Mouse (Mus musculus): ENCODE measurements around the gene Gdnf. TPM values are rescaled to one million over a fixed set of nuclear protein-coding genes. Genes with fewer than 3 reads are reported as not detected.

Gdnf gene
- 1.3 TPM in 2 replicates for polyA plus RNA-seq (2015; fragmentation: Nextera tagmentation; extraction: Ambion mirVana)

DNA sequence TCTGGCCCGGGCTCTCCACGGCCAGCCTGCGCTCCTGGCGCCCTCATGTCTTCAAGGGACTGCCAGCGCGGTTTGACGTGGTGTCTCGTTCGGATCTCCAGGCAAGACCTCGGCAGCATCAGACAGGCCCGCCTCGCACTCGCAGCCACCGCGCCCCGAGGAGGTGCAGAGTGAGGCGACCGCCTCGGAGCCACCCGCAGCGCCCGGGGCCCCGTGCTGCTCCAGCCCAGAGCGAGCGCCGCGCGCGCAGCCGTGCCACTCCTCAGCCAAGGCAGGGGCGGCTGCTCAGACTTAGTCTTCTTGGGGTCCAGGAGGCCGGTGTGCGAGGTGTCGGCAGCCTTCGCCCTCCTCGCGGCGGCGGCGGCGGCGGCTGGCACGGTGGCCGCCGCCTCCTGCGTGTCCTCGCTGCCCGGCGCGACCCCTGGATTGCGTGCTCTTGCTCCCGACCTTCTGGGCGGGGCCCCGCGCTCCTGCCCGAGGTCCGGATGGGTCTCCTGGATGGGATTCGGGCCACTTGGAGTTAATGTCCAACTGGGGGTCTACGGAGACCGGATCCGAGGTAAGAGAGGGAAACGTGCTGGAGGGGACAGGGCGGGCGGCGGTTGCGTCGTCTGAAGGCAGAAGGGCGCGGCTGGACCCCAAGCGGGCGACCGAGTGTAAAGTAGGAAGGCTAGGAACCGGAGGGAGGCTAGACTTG lies at the start of gene Gdnf:
Gdnf (plus strand) TSS at position 291 of the 697 bp plus-strand sequence.
- H3K4me3 ChIP-seq (ENCODE audit: low read depth, low read length): peak within 1 kb of the TSS; percentile 65
- WGBS: under 1% methylated on average over 73 of the region's 73 CpGs
- peak within 1 kb of the TSS; percentile 64 for H3K9ac ChIP-seq (ENCODE audit: low read depth, low read length)
- no peaks in the 10 kb centered on the region for H3K9me3 ChIP-seq (ENCODE audit: control insufficient read depth)
- no peak for TF ChIP-seq CTCF (IDR thresholded peaks at IDR 0.05; ENCODE audit: low read depth)
- H3K4me1 ChIP-seq (replicated peaks; ENCODE audit: control insufficient read depth, insufficient read depth, low read length): no peaks in the 10 kb centered on the region
- H3K27me3 ChIP-seq (replicated peaks; ENCODE audit: control insufficient read depth, insufficient read depth, low read length): peaks cover 70% of the 10 kb centered on the region
- H3K36me3 ChIP-seq (ENCODE audit: control insufficient read depth, insufficient read depth): no peaks in the 10 kb centered on the region
- H3K27ac ChIP-seq (ENCODE audit: low read depth, low read length): peak within 1 kb of the TSS; percentile 50
- no peak for ATAC-seq
- H3K4me2 ChIP-seq (replicated peaks; ENCODE audit: low read depth): peak within 1 kb of the TSS; percentile 77

DNA sequence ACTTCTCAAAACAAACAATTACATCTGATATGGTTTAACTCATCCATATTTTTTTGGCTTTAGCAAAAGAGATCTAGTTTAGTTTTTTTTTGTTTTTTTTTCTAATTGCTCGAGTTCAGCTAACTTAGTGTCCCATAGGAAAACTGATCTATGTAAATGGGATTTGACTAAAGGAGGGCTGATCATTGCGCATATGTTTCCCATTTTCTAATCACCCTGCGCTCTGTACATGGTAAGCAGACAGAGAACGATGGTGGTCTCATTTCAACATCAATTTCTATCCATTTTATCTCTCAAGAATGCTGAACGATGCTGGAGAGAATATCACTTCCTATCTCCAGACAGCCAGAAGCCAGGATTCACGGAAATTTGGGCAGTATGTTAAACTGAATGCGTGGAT lies 43.5 kb upstream of the Gdnf start:
- ATAC-seq: no peak

DNA sequence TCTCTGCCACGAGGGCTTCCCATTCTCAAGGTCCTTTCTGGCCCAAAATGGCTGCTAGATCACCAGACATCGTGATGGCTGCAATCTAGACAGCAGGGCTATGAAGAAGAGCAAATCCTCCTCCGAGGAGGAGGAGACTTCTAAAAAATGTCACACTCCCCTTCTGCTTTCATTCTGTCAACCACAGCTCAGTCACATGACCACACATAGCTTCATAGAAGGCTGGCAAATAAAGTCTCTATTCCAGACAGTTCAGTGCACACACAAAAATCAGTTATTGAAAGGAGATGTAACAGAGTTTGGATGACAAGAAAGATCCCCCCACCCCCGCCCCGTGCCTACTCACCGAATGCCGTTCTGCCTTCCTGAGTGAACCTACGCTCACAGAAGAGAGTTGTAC lies 37.7 kb upstream of the Gdnf start:
- Histone ChIP-seq H3K27ac (ENCODE audit: low read depth, low read length) (no peak overlapping the region), H3K4me3 (ENCODE audit: low read depth, low read length) (no peak overlapping the region), H3K9ac (ENCODE audit: low read depth, low read length) (no peak overlapping the region), H3K4me2 (replicated peaks; ENCODE audit: low read depth) (no peak overlapping the region), H3K9me3 (ENCODE audit: control insufficient read depth) (no peaks in the 10 kb centered on the region), H3K27me3 (replicated peaks; ENCODE audit: control insufficient read depth, insufficient read depth, low read length) (no peaks in the 10 kb centered on the region), H3K36me3 (ENCODE audit: control insufficient read depth, insufficient read depth) (no peaks in the 10 kb centered on the region), H3K4me1 (replicated peaks; ENCODE audit: control insufficient read depth, insufficient read depth, low read length) (no peaks in the 10 kb centered on the region)
- TF ChIP-seq CTCF (IDR thresholded peaks at IDR 0.05; ENCODE audit: low read depth): no peak
- 90% methylated on average over 8 of the region's 8 CpGs for WGBS
- ATAC-seq: no peak

More for the DNA sequence above, 43.5 kb upstream of the Gdnf start:
- TF ChIP-seq CTCF (IDR thresholded peaks at IDR 0.05; ENCODE audit: low read depth): no peak
- no peak overlapping the region for H3K4me3 ChIP-seq (ENCODE audit: low read depth, low read length)
- H3K9me3 ChIP-seq (ENCODE audit: control insufficient read depth): no peaks in the 10 kb centered on the region
- 88% methylated on average over 7 of the region's 7 CpGs for WGBS
- H3K4me1 ChIP-seq (replicated peaks; ENCODE audit: control insufficient read depth, insufficient read depth, low read length): no peaks in the 10 kb centered on the region
- no peak overlapping the region for H3K9ac ChIP-seq (ENCODE audit: low read depth, low read length)
- H3K36me3 ChIP-seq (ENCODE audit: control insufficient read depth, insufficient read depth): no peaks in the 10 kb centered on the region
- no peak overlapping the region for H3K4me2 ChIP-seq (replicated peaks; ENCODE audit: low read depth)
- H3K27ac ChIP-seq (ENCODE audit: low read depth, low read length): no peak overlapping the region
- no peaks in the 10 kb centered on the region for H3K27me3 ChIP-seq (replicated peaks; ENCODE audit: control insufficient read depth, insufficient read depth, low read length)

DNA sequence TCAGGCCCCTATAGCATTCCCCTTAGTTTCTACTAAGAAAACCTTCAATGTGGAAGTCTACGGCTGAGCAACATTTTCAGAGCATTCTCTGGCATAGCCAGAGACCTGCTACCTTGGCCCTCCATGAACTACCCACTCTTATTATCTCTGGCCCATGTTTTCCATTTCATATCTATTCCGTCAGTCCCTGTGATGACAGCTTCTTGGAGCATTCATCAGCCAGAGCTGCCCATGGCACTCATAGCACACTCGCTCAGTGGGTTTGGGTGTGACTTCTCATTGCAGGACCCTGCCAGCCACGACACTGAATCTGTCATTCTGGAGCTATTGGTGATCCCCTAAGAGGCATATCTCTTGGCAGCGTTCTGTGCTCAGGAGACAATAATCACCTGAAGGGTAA lies 29.1 kb upstream of the Gdnf start:
- no peak overlapping the region for H3K4me2 ChIP-seq (replicated peaks; ENCODE audit: low read depth)
- no peak overlapping the region for H3K4me3 ChIP-seq (ENCODE audit: low read depth, low read length)
- no peaks in the 10 kb centered on the region for H3K27me3 ChIP-seq (replicated peaks; ENCODE audit: control insufficient read depth, insufficient read depth, low read length)
- no peak overlapping the region for H3K9ac ChIP-seq (ENCODE audit: low read depth, low read length)
- no peaks in the 10 kb centered on the region for H3K9me3 ChIP-seq (ENCODE audit: control insufficient read depth)
- whole genome bisulfite sequencing: 79% methylated on average over 5 of the region's 5 CpGs
- H3K36me3 ChIP-seq (ENCODE audit: control insufficient read depth, insufficient read depth): no peaks in the 10 kb centered on the region
- TF ChIP-seq CTCF (IDR thresholded peaks at IDR 0.05; ENCODE audit: low read depth): no peak
- H3K27ac ChIP-seq (ENCODE audit: low read depth, low read length): no peak overlapping the region
- no peaks in the 10 kb centered on the region for H3K4me1 ChIP-seq (replicated peaks; ENCODE audit: control insufficient read depth, insufficient read depth, low read length)
- ATAC-seq: no peak

GRCm38 (mm10) chr15:7809841-7810391 lies 730 bp upstream of the Gdnf start:
- Histone ChIP-seq H3K4me2 (replicated peaks; ENCODE audit: low read depth) (peak overlapping the region; percentile 77), H3K27ac (ENCODE audit: low read depth, low read length) (peak overlapping the region; percentile 50; the same call in 1 of the 2 replicates), H3K36me3 (ENCODE audit: control insufficient read depth, insufficient read depth) (no peaks in the 10 kb centered on the region), H3K9me3 (ENCODE audit: control insufficient read depth) (no peaks in the 10 kb centered on the region), H3K9ac (ENCODE audit: low read depth, low read length) (peak overlapping the region; percentile 64), H3K27me3 (replicated peaks; ENCODE audit: control insufficient read depth, insufficient read depth, low read length) (peaks cover 62% of the 10 kb centered on the region), H3K4me1 (replicated peaks; ENCODE audit: control insufficient read depth, insufficient read depth, low read length) (no peaks in the 10 kb centered on the region), H3K4me3 (ENCODE audit: low read depth, low read length) (peak overlapping the region; percentile 65)
- peak; percentile 48 for TF ChIP-seq CTCF (IDR thresholded peaks at IDR 0.05; ENCODE audit: low read depth)
- under 1% methylated on average over 32 of the region's 32 CpGs for WGBS
- 0 out of 2 replicates have a peak, but pooled peaks have one; percentile 26 for ATAC-seq

DNA sequence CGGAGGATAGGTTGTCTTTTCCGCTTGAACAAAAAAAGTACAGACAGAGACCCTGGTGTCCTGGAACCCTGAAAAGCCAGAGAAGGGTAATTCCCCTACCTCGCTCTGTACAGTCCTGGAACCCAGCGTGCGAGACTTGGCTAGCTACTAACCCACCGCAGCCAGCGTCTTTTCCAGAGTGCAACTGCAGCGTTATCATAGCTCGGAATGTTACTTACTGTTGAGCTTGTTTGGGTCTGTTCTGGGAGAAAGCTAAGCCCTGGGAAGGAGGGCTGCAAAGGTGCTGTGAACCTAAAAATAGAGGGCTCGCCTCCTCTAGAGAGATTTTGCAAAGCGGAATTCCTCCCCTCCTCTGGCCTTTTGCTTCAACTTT lies 593 bp downstream of the Gdnf start:
- peak overlapping the region; percentile 64 for H3K9ac ChIP-seq (ENCODE audit: low read depth, low read length)
- no peak for TF ChIP-seq CTCF (IDR thresholded peaks at IDR 0.05; ENCODE audit: low read depth)
- H3K27me3 ChIP-seq (replicated peaks; ENCODE audit: control insufficient read depth, insufficient read depth, low read length): peaks cover 75% of the 10 kb centered on the region
- no peaks in the 10 kb centered on the region for H3K9me3 ChIP-seq (ENCODE audit: control insufficient read depth)
- WGBS: 4% methylated on average over 11 of the region's 11 CpGs
- ATAC-seq: no peak
- H3K27ac ChIP-seq (ENCODE audit: low read depth, low read length): peak overlapping the region; percentile 50; the same call in 1 of the 2 replicates
- H3K4me2 ChIP-seq (replicated peaks; ENCODE audit: low read depth): peak overlapping the region; percentile 77
- H3K4me1 ChIP-seq (replicated peaks; ENCODE audit: control insufficient read depth, insufficient read depth, low read length): no peaks in the 10 kb centered on the region
- H3K4me3 ChIP-seq (ENCODE audit: low read depth, low read length): peak overlapping the region; percentile 65
- no peaks in the 10 kb centered on the region for H3K36me3 ChIP-seq (ENCODE audit: control insufficient read depth, insufficient read depth)
